Mouse (Mus musculus): ENCODE data around the gene Cdc34b.
A peak's percentile ranks its signal among the peaks of the same experiment; 100 is the strongest.
"Not testable (repeated sequence)": the region's sequence is repeated elsewhere in the genome, so short reads cannot be mapped to it uniquely, and the experiment has no call there.

The Cdc34b gene

GRCm38 (mm10) chr11:94741732-94742272 lies at the start of gene Cdc34b:
TSS of gene Cdc34b (plus strand) at chr11:94741782.
- DNase-seq, result no peak

DNA sequence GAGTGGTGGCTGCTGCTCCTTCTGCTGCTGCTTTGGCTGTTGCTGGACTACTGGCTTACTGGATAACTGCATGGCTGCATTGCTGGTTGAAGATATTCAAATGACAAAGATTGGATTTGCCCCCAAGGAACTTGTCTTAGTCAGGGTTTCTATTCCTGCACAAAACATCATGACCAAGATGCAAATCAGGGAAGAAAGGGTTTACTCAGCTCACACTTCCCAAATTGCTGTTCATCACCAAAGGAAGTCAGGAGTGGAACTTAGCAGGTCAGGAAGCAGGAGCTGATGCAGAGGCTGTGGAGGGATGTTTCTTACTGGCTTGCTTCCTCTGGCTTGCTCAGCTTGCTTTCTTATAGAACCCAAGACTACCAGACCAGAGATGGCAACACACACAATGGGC lies 49.1 kb upstream of the Cdc34b start:
- DNase-seq, result not testable (repeated sequence)

DNA sequence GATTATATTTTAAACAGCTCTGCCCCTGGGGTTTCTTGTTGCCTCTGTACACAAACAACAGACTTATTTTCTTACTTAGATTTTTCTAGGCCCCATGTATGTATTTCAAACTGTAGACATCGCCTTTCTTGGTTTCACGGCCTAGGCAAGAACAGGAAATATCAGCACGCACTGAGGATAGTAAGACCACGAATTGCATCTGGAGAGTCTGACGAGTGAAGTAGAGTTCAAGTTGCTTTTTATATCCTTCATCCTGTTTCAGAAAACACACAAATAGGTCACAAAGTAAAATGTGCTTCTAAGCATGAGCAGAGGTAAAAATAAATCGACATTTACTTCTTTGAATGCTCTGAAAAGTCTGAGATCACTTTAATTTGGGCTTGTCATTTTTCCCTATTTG lies 46.1 kb upstream of the Cdc34b start:
- DNase-seq, result no peak

DNA sequence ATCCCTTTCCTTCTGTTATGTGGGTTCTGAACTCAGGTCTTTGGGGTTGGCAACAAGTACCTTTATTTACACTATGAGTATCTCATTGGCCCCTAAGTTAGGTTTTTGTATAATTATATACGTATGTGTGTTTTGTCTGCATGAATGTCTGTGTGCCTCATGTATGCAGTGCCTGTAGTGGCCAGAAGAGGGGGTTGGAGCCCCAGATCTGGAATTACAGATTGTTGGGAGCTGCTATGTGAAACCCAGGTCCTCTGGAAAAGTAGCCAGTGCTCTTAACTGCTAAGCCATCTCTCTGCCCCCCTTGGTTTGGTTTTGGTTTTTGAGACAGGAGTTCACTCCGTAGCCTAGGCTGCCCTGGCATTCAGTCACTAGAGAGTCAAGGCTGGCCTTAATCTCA lies 44.4 kb upstream of the Cdc34b start:
- DNase-seq, result no peak

DNA sequence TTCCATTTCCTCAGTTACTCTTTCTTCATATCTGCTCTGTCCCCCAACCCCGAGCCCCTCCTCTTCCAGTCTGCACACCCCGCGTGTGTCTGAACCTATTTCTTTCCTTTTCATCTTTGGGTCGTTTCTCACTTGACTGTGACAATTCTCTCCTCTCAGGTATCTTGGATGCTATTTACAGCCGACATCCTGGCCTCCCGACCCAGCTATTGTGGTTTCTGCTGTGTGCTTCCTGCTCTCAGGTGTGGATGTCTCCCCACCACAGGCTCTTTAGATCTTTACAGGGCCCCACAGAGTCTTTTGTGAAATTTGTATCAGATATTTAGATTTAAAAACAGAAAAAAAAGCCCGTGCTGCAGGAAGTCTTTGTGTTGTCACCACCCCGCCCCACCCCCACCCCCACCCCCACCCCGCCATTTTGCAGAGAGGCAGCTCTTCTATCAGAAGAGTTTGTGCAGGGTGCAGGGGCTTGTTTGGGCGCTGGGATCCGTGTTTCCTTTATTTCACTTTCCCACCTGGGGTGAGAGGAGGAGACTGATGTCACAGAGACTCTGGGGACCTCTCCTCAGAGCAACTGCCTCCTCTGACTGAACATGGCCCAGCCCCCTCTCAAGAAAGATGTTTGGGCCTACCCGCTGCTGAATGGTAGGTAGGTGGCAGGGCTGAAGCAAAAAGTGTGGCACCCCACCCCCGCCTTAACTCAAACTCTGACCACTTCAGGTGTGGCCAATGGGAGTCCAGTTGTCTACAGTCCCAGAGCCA lies 43.7 kb upstream of the Cdc34b start:
- no peak for DNase-seq

- DNase-seq, result no peak
These were observed 42.2 kb upstream of the Cdc34b start for GRCm38 (mm10) chr11:94699399-94699798.

DNA sequence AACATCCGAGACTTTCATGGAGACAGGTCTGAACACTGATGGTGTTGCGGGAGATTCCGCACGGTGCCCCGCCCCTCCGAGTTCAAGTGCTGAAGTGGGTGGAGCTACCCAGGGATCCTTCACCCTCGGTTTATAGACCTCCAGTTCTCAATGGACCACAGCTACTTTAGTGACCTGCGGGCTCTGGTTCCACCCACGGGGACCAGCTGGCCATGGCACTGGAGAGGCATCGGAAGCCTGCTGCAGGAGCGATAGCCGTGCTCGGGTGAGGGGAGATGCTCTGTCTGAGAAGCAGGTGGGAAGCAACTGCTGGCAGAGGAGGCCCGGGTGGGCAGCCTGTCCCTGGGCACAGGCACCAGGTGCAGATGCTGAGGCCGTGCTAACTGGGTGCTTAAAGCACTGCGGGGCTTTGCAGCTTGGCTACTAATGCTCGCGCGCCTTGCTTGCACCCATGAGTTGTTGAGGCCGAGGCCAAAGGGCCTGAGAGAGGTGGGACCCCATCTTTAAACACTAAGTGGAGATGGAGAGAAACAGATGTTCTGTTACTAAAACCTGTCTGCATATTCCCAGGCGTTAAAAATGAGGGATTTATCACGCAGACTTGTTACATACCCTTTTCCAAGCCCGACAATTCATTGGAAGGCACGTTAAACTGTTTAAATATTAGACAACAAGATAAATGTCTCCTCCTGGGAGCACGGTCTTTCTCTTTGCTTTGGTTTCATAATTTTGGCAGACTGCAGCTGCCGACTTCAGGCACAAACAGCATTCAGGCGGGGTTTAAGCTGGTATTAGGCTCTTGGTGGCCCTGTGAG lies 40.0 kb upstream of the Cdc34b start:
- DNase-seq, result peak; percentile 56 to 59

DNA sequence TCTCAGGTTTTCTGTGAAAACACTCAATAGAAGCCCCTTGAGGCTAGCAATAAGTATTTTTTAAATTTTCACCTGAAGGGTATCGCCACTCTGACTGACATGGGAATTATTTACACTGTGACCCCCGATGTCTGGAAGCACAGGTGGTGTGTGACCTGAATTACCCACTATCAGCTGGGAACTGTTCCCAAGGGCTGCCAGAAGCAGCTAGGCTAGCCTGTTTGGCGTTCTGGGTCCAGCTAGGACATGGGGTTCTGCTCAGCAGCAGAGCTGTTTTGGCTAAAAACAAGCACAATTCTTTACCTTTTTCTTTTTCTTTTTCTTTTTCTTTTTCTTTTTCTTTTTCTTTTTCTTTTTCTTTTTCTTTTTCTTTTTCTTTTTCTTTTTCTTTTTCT lies 39.4 kb upstream of the Cdc34b start:
- peak; percentile 22 to 32 for DNase-seq

DNA sequence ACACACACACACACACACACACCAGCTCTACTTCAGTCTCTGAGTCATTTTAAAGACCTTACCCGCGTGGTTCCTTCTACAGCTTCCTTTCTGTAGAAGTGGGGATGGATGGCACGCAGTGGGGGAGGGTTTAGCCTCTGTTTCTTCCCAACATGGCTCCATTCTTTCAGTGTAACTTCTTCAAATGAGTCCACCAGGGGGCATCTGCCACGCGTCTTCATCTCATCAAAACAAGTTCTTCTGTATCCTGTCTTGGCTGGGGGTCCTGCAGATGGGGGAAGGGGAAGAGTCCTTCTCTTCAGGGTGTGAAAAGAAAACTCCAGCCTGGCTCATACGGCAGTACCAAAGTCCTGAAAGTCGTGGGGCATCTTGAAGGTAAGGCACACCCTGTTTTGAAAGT lies 37.6 kb upstream of the Cdc34b start:
- peak; percentile 56 to 57 for DNase-seq

- DNase-seq, result peak; percentile 80 to 86
These were observed 37.1 kb upstream of the Cdc34b start, which contains the start of gene Gm11541 for GRCm38 (mm10) chr11:94704472-94704871. TSS of gene Gm11541 (minus strand) at chr11:94704499.

GRCm38 (mm10) chr11:94713246-94713860 lies 28.2 kb upstream of the Cdc34b start:
- peak; percentile 44 to 59 for DNase-seq

DNA sequence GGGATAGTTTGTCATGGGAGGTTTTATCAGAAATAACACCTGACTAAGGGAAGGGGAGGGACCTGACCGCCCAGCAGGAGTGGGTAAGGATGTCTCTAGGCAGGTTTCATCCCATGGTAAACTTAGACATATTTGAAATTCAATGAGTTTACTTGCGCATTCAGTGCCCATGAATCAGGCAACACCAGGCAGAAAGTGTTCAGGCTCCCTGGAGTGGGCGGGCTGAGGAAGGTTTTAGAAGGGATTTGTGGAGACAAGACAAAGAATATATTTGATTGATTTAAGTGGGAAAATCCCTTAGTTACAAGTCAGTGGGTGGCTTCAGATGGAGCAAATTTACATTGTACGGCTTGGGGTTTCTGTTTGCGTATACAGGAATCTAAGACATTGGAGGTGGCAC lies 26.0 kb upstream of the Cdc34b start:
- no peak for DNase-seq

GRCm38 (mm10) chr11:94716754-94717153 lies 24.8 kb upstream of the Cdc34b start:
- DNase-seq, result peak; percentile 75

- peak in 1 of 2 experiments; percentile 14 for DNase-seq
These were observed 24.3 kb upstream of the Cdc34b start for GRCm38 (mm10) chr11:94717239-94717638.

GRCm38 (mm10) chr11:94718113-94718909 lies 23.3 kb upstream of the Cdc34b start:
- no peak for DNase-seq

GRCm38 (mm10) chr11:94719216-94719615 lies 22.4 kb upstream of the Cdc34b start:
- DNase-seq, result no peak

DNA sequence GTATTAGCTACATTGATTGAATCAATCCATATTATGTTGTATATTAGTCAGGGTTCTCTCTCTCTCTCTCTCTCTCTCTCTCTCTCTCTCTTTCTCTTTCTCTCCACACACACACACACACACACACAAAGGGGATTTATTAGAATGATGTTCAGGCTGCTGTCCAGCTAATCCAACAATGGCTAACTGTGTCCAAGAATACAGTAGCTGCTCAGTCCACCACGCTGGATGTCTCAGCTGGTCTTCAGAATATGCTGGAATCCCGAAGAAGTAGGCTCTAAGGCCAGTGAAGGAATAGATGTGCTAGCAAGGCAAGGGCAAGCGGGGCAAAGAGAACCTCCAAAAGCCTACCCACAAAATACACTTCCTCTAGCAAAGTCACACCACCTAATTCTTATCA lies 14.3 kb upstream of the Cdc34b start:
- DNase-seq, result no peak

- no peak for DNase-seq
These were observed 13.0 kb upstream of the Cdc34b start for GRCm38 (mm10) chr11:94728545-94728944.

GRCm38 (mm10) chr11:94729565-94729964 lies 12.0 kb upstream of the Cdc34b start:
- DNase-seq, result peak in 1 of 2 experiments; percentile 33

GRCm38 (mm10) chr11:94730261-94730660 lies 11.3 kb upstream of the Cdc34b start:
- peak; percentile 89 to 92 for DNase-seq

DNA sequence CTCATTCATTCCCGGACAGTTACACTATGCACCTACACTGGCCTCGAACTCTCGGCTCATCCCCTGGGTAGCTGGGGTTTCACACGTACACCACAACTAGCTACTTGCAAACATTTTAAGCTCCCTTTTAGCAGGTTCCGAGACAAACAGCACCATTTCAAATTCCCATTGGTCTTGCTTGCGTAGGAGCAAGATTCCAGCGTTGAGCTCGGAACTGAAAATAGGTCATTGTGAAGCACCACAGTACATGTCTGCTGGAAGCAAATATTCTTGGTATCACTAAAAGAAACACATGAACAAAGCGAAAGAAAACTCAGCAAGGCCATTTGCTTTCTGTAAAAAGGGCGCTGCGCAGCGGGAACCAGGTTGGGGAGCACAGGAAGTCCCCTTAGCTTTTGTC lies 10.4 kb upstream of the Cdc34b start:
- no peak for DNase-seq

GRCm38 (mm10) chr11:94732773-94733172 lies 8.8 kb upstream of the Cdc34b start:
- DNase-seq, result peak; percentile 49 to 61
